Mouse (Mus musculus): ENCODE data around the gene St8sia6. TPM values are rescaled to one million over a fixed set of nuclear protein-coding genes. Genes with fewer than 3 reads are reported as not detected.

St8sia6 gene
- polyA plus RNA-seq, 1 experiment from 2014 or later, result 0.72 TPM

DNA sequence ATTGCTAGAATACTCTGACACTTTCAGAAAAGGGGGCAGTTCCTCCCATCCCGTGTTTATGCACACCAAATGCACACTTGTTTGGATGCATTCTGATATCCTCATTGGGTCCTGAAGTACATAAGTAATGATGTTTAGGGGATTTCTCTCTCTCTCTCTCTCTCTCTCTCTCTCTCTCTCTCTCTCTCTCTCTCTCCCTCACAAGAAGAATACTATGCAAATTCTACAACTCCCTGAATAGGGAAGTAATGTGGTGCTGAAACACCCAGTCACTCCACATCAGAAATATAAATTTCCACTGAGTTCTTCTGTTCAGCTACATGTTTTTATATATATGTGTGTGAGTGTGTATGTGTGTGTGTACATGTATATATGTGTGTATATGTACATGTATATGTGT, 43.1 kb downstream of the St8sia6 start:
- Histone ChIP-seq H3K36me3 (ENCODE audit: control insufficient read depth, insufficient read depth, low read length) (no peaks in the 10 kb centered on the region), H3K27me3 (replicated peaks; ENCODE audit: control insufficient read depth, insufficient read depth, low read length) (no peaks in the 10 kb centered on the region), H3K9ac (ENCODE audit: low read length) (no peak overlapping the region), H3K4me2 (ENCODE audit: low read length) (no peak overlapping the region), H3K9me3 (ENCODE audit: control insufficient read depth, low read length) (no peaks in the 10 kb centered on the region), H3K4me3 (ENCODE audit: low read depth, low read length) (no peak overlapping the region), H3K27ac (ENCODE audit: low read depth) (no peak overlapping the region), H3K4me1 (replicated peaks; ENCODE audit: control insufficient read depth, insufficient read depth, low read length) (no peaks in the 10 kb centered on the region)
- ATAC-seq (replicated peaks; ENCODE audit: low FRiP score, low TSS enrichment, low read depth) (no peak), DNase-seq (ENCODE audit: low spot score) (no peak)
- WGBS, result 66% methylated on average over 1 of the region's 1 CpGs

DNA sequence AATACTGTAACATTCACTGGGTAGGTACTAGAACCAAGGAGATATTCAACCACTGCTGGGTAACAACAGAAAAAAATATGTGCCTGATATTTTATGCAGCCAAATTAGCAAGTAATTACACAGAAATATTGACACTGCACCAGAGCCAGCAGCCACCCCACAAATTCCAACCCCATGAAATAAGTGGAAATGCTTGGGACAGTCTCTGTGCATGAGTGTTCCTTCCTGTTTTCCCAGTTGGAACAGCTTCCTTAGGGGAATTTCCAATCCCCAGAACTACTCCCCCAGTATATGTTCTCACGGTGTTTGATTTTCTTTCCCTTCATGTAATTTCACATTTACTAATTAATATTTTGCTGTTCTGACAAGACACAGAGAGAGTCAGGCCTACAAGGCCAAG, 43.8 kb downstream of the St8sia6 start:
- no peaks in the 10 kb centered on the region for H3K4me1 ChIP-seq (replicated peaks; ENCODE audit: control insufficient read depth, insufficient read depth, low read length)
- no peaks in the 10 kb centered on the region for H3K27me3 ChIP-seq (replicated peaks; ENCODE audit: control insufficient read depth, insufficient read depth, low read length)
- 67% methylated on average over 1 of the region's 1 CpGs for WGBS
- no peak overlapping the region for H3K27ac ChIP-seq (ENCODE audit: low read depth)
- H3K9me3 ChIP-seq (ENCODE audit: control insufficient read depth, low read length), result no peaks in the 10 kb centered on the region
- H3K4me3 ChIP-seq (ENCODE audit: low read depth, low read length), result no peak overlapping the region
- no peak for DNase-seq (ENCODE audit: low spot score)
- no peak for ATAC-seq (replicated peaks; ENCODE audit: low FRiP score, low TSS enrichment, low read depth)
- no peak overlapping the region for H3K4me2 ChIP-seq (ENCODE audit: low read length)
- H3K9ac ChIP-seq (ENCODE audit: low read length), result no peak overlapping the region
- H3K36me3 ChIP-seq (ENCODE audit: control insufficient read depth, insufficient read depth, low read length), result no peaks in the 10 kb centered on the region

DNA sequence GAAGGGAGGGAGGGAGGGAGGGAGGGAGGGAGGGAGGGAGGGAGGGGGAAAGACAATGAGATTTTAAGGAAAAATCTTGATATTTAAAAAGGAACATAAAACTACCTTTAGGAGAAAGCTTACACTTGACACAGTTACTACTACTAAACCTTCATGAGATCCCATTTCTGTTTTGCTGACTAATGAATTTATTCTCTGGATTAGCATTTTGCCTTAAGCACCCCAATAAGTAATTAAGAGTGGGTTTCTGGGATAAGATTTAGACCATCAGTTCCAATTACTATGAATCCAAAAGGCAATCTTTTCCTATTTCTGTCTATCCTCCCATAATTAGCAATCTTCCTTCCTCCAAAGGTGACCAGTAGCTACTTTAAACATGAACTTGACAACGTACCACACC, 44.7 kb downstream of the St8sia6 start:
- WGBS, result 73% methylated on average over 1 of the region's 1 CpGs
- Histone ChIP-seq H3K27me3 (replicated peaks; ENCODE audit: control insufficient read depth, insufficient read depth, low read length) (no peaks in the 10 kb centered on the region), H3K27ac (ENCODE audit: low read depth) (no peak overlapping the region), H3K4me2 (ENCODE audit: low read length) (no peak overlapping the region), H3K9me3 (ENCODE audit: control insufficient read depth, low read length) (no peaks in the 10 kb centered on the region), H3K4me3 (ENCODE audit: low read depth, low read length) (no peak overlapping the region), H3K4me1 (replicated peaks; ENCODE audit: control insufficient read depth, insufficient read depth, low read length) (no peaks in the 10 kb centered on the region), H3K9ac (ENCODE audit: low read length) (no peak overlapping the region), H3K36me3 (ENCODE audit: control insufficient read depth, insufficient read depth, low read length) (no peaks in the 10 kb centered on the region)
- DNase-seq (ENCODE audit: low spot score) (no peak), ATAC-seq (replicated peaks; ENCODE audit: low FRiP score, low TSS enrichment, low read depth) (no peak)

DNA sequence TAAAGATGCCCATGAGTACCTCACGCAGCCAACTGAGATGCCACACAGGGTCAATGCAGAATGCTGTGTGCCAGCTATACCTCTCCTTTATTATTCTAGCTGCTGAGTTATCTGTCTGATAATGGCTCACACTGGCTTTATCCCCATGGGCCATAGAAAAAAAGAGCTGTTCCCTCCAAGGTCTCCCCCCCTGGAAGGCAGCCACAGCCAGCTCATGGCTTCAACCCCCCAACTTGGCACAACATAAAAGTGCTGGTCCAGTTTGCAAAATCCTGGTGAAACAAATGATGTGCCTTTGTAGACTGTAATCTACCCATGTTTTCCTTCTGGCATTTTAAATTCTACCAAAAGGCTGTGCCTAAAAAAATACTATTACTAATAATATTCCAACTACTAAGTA, 46.3 kb downstream of the St8sia6 start:
- Histone ChIP-seq H3K27me3 (replicated peaks; ENCODE audit: control insufficient read depth, insufficient read depth, low read length) (no peaks in the 10 kb centered on the region), H3K4me2 (ENCODE audit: low read length) (no peak overlapping the region), H3K9ac (ENCODE audit: low read length) (no peak overlapping the region), H3K4me1 (replicated peaks; ENCODE audit: control insufficient read depth, insufficient read depth, low read length) (no peaks in the 10 kb centered on the region), H3K36me3 (ENCODE audit: control insufficient read depth, insufficient read depth, low read length) (no peaks in the 10 kb centered on the region), H3K9me3 (ENCODE audit: control insufficient read depth, low read length) (no peaks in the 10 kb centered on the region), H3K27ac (ENCODE audit: low read depth) (no peak overlapping the region), H3K4me3 (ENCODE audit: low read depth, low read length) (no peak overlapping the region)
- DNase-seq (ENCODE audit: low spot score) (no peak), ATAC-seq (replicated peaks; ENCODE audit: low FRiP score, low TSS enrichment, low read depth) (no peak)
- 96% methylated on average over 1 of the region's 1 CpGs for WGBS

DNA sequence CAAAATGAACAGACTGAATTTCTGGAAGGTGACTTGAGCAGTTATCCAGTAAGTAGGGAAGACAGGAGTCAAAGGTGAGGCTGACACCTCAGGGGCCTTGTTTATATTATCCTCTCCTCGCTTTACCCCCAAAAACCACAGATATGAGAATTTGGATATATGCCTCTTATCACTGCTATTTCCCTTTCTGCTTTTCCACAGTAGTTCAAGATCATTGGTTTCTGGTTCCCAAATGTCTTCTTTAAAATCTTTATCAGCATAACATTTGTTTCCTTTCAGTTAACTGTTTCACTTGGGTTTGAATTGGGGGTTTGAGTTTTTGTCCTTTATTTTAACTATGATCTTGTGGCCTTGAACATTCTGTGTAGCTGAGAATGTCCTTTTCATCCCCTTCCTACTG, 47.8 kb downstream of the St8sia6 start:
- 81% methylated on average over 1 of the region's 1 CpGs for WGBS
- H3K36me3 ChIP-seq (ENCODE audit: control insufficient read depth, insufficient read depth, low read length), result no peaks in the 10 kb centered on the region
- DNase-seq (ENCODE audit: low spot score) (no peak), ATAC-seq (replicated peaks; ENCODE audit: low FRiP score, low TSS enrichment, low read depth) (no peak)
- no peaks in the 10 kb centered on the region for H3K9me3 ChIP-seq (ENCODE audit: control insufficient read depth, low read length)
- H3K27ac ChIP-seq (ENCODE audit: low read depth), result no peak overlapping the region
- no peak overlapping the region for H3K4me2 ChIP-seq (ENCODE audit: low read length)
- H3K4me3 ChIP-seq (ENCODE audit: low read depth, low read length), result no peak overlapping the region
- H3K27me3 ChIP-seq (replicated peaks; ENCODE audit: control insufficient read depth, insufficient read depth, low read length), result no peaks in the 10 kb centered on the region
- H3K4me1 ChIP-seq (replicated peaks; ENCODE audit: control insufficient read depth, insufficient read depth, low read length), result no peaks in the 10 kb centered on the region
- H3K9ac ChIP-seq (ENCODE audit: low read length), result no peak overlapping the region

DNA sequence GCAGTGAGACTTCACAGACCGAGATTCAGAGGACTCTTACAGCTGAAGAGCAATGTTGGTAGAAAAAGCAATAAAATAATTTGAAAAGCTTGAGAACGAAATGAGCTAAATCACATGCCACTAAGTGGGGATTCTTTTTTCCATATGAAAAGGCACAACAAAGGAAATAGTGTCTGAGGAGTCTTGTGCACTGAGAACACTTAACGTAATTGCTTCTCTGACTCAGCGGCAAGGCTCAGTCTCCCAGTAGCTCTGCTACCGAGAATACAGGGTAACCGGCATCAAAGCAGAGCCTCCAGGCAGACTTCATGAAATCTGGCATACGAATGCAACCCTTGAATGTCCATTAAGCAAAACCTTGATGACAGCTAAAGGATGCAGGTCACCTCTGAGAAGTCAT, 55.2 kb downstream of the St8sia6 start:
- H3K27me3 ChIP-seq (replicated peaks; ENCODE audit: control insufficient read depth, insufficient read depth, low read length), result no peaks in the 10 kb centered on the region
- WGBS, result 64% methylated on average over 7 of the region's 7 CpGs

GRCm38 (mm10) chr2:13727901-13728300, 66.0 kb downstream of the St8sia6 start:
- DNase-seq (ENCODE audit: low spot score) (no peak), ATAC-seq (replicated peaks; ENCODE audit: low FRiP score, low TSS enrichment, low read depth) (no peak)
- H3K27ac ChIP-seq (ENCODE audit: low read depth), result no peak overlapping the region
- no peak overlapping the region for H3K9ac ChIP-seq (ENCODE audit: low read length)
- no peaks in the 10 kb centered on the region for H3K27me3 ChIP-seq (replicated peaks; ENCODE audit: control insufficient read depth, insufficient read depth, low read length)
- H3K4me1 ChIP-seq (replicated peaks; ENCODE audit: control insufficient read depth, insufficient read depth, low read length), result no peaks in the 10 kb centered on the region
- H3K36me3 ChIP-seq (ENCODE audit: control insufficient read depth, insufficient read depth, low read length), result no peaks in the 10 kb centered on the region
- H3K4me2 ChIP-seq (ENCODE audit: low read length), result no peak overlapping the region
- H3K9me3 ChIP-seq (ENCODE audit: control insufficient read depth, low read length), result no peaks in the 10 kb centered on the region
- no peak overlapping the region for H3K4me3 ChIP-seq (ENCODE audit: low read depth, low read length)
- 54% methylated on average over 2 of the region's 2 CpGs for WGBS

More for the DNA sequence above, 55.2 kb downstream of the St8sia6 start:
- H3K4me2 ChIP-seq (ENCODE audit: low read length), result no peak overlapping the region
- ATAC-seq (replicated peaks; ENCODE audit: low FRiP score, low TSS enrichment, low read depth) (no peak), DNase-seq (ENCODE audit: low spot score) (no peak)
- H3K4me1 ChIP-seq (replicated peaks; ENCODE audit: control insufficient read depth, insufficient read depth, low read length), result no peaks in the 10 kb centered on the region
- no peak overlapping the region for H3K9ac ChIP-seq (ENCODE audit: low read length)
- no peak overlapping the region for H3K27ac ChIP-seq (ENCODE audit: low read depth)
- no peaks in the 10 kb centered on the region for H3K9me3 ChIP-seq (ENCODE audit: control insufficient read depth, low read length)
- H3K4me3 ChIP-seq (ENCODE audit: low read depth, low read length), result no peak overlapping the region
- H3K36me3 ChIP-seq (ENCODE audit: control insufficient read depth, insufficient read depth, low read length), result no peaks in the 10 kb centered on the region

- Histone ChIP-seq H3K27ac (ENCODE audit: low read depth) (no peak overlapping the region), H3K4me1 (replicated peaks; ENCODE audit: control insufficient read depth, insufficient read depth, low read length) (no peaks in the 10 kb centered on the region), H3K9ac (ENCODE audit: low read length) (no peak overlapping the region), H3K4me2 (ENCODE audit: low read length) (no peak overlapping the region), H3K9me3 (ENCODE audit: control insufficient read depth, low read length) (no peaks in the 10 kb centered on the region), H3K36me3 (ENCODE audit: control insufficient read depth, insufficient read depth, low read length) (no peaks in the 10 kb centered on the region), H3K27me3 (replicated peaks; ENCODE audit: control insufficient read depth, insufficient read depth, low read length) (no peaks in the 10 kb centered on the region), H3K4me3 (ENCODE audit: low read depth, low read length) (no peak overlapping the region)
- WGBS, result 72% methylated on average over 3 of the region's 3 CpGs
- ATAC-seq (replicated peaks; ENCODE audit: low FRiP score, low TSS enrichment, low read depth) (no peak), DNase-seq (ENCODE audit: low spot score) (no peak)
Measured at GRCm38 (mm10) chr2:13725592-13725991, 68.3 kb downstream of the St8sia6 start.

DNA sequence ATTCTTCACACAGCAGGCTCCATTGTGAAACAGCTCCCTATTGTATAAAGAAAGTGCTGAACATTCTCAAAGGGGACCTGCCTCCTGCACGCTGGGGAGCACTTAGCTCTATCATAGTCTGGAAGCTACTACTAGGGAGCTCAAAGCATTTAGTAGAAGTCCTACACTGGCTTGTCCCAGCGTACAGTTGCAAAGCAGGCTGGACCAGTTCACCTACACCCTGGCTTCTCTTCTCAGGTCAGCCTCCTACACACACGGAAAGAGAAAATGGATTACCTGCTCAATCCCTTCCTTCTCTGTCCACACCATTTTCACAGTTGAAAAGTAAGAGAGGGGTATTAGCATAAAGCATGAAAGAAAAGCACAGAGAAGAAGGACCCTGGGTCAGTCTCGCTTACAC, 71.6 kb downstream of the St8sia6 start:
- H3K4me1 ChIP-seq (replicated peaks; ENCODE audit: control insufficient read depth, insufficient read depth, low read length), result no peaks in the 10 kb centered on the region
- no peak overlapping the region for H3K4me2 ChIP-seq (ENCODE audit: low read length)
- no peaks in the 10 kb centered on the region for H3K27me3 ChIP-seq (replicated peaks; ENCODE audit: control insufficient read depth, insufficient read depth, low read length)
- DNase-seq (ENCODE audit: low spot score), result no peak
- no peak for ATAC-seq (replicated peaks; ENCODE audit: low FRiP score, low TSS enrichment, low read depth)
- no peak overlapping the region for H3K9ac ChIP-seq (ENCODE audit: low read length)
- no peak overlapping the region for H3K4me3 ChIP-seq (ENCODE audit: low read depth, low read length)
- no peaks in the 10 kb centered on the region for H3K36me3 ChIP-seq (ENCODE audit: control insufficient read depth, insufficient read depth, low read length)
- H3K27ac ChIP-seq (ENCODE audit: low read depth), result no peak overlapping the region
- WGBS, result 73% methylated on average over 4 of the region's 4 CpGs
- H3K9me3 ChIP-seq (ENCODE audit: control insufficient read depth, low read length), result no peaks in the 10 kb centered on the region

All from intestine, embryonic 14.5 days (tissue).